Mouse (Mus musculus) layer of hippocampus, postnatal 25 days (tissue): ENCODE measurements around the gene Rps4x. TPM values are rescaled to one million over a fixed set of nuclear protein-coding genes. Genes with fewer than 3 reads are reported as not detected.
A peak's percentile ranks its signal among the peaks of the same experiment; 100 is the strongest.
"Not testable (repeated sequence)": the region's sequence is repeated elsewhere in the genome, so short reads cannot be mapped to it uniquely, and the experiment has no call there.

Experiments
- DNase-seq, 2 experiments: peaks; one replicate each; pipeline ENCODE4 v3.0.0; 2022; ENCODE audit warnings: mixed read lengths in 2 of 2, low spot score in 1 of 2; ENCODE audit errors: extremely low spot score in 1 of 2
- total RNA-seq, 2 experiments: library from RNA; stranded (reverse); gene quantifications; 2 replicates each; pipeline ENCODE4 v1.2.3; 2021

Gene Rps4x
- 100 to 1,000 TPM; 479 to 480 TPM for total RNA-seq

- peak; percentile 55 to 72 for DNase-seq
These were observed at the start of gene Rps4x for GRCm38 (mm10) chrX:102188712-102189497. Gene Rps4x (minus strand): TSS chrX:102189394.

GRCm38 (mm10) chrX:102219126-102219525 lies 29.9 kb upstream of the Rps4x start:
- peak in 1 of 2 experiments; percentile 31 for DNase-seq

GRCm38 (mm10) chrX:102215356-102215755 lies 26.2 kb upstream of the Rps4x start:
- DNase-seq = not testable (repeated sequence)

GRCm38 (mm10) chrX:102190840-102191239 lies 1.6 kb upstream of the Rps4x start:
- DNase-seq = no peak

GRCm38 (mm10) chrX:102189581-102189980 lies 387 bp upstream of the Rps4x start:
- DNase-seq = no peak

GRCm38 (mm10) chrX:102187023-102187699 lies 2.0 kb downstream of the Rps4x start:
- DNase-seq = no peak

GRCm38 (mm10) chrX:102182575-102182974 lies 6.6 kb downstream of the Rps4x start:
- no peak for DNase-seq

- no peak for DNase-seq
These were observed 13.5 kb downstream of the Rps4x start for GRCm38 (mm10) chrX:102175538-102176287.

GRCm38 (mm10) chrX:102170900-102171299 lies 18.3 kb downstream of the Rps4x start:
- DNase-seq = no peak

GRCm38 (mm10) chrX:102170135-102170534 lies 19.1 kb downstream of the Rps4x start:
- no peak for DNase-seq

GRCm38 (mm10) chrX:102169724-102170123 lies 19.5 kb downstream of the Rps4x start:
- DNase-seq = no peak

- no peak for DNase-seq
These were observed 22.2 kb downstream of the Rps4x start for GRCm38 (mm10) chrX:102166986-102167385.

GRCm38 (mm10) chrX:102166521-102166920 lies 22.7 kb downstream of the Rps4x start:
- peak; percentile 14 to 16 for DNase-seq

GRCm38 (mm10) chrX:102163529-102163928 lies 25.7 kb downstream of the Rps4x start:
- DNase-seq = no peak

GRCm38 (mm10) chrX:102163096-102163495 lies 26.1 kb downstream of the Rps4x start:
- no peak for DNase-seq

GRCm38 (mm10) chrX:102160528-102160927 lies 28.7 kb downstream of the Rps4x start:
- DNase-seq = no peak

GRCm38 (mm10) chrX:102159778-102160177 lies 29.4 kb downstream of the Rps4x start:
- peak in 1 of 2 experiments; percentile 44 for DNase-seq

- DNase-seq = no peak
These were observed 31.8 kb downstream of the Rps4x start for GRCm38 (mm10) chrX:102157423-102157791.

GRCm38 (mm10) chrX:102156618-102157422 lies 32.4 kb downstream of the Rps4x start, which contains the start of gene Ercc6l:
Gene Ercc6l (minus strand): TSS chrX:102157091.
- DNase-seq = peak; percentile 51 to 66

- DNase-seq = no peak
These were observed 48.0 kb downstream of the Rps4x start for GRCm38 (mm10) chrX:102141157-102141556.
